Comparison of ENCODE assay signal across 12 mouse cellular contexts in the genomic region with DNA sequence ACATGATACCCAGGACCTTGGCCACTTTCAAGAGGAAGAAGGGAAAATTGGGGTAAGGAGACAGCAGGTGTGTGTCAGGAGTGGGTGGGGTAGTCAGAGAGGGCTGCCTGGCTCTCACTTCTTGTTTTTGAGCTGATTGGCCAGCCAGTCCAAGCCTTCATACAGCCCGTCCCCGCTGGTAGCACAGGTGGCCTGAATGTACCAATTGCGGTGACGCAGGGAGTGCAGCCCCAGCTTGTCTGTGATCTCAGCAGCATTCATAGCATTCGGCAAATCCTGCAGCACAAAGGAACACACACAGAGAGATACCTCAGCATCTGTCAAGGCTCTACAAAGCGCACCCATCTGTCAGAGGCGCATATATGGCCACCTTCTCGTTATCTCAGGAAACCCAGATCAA.
"Had no signal": no experiment of that assay in that cellular context is flagged by ENCODE, and none has a peak within 500 bp of the region (broad histone marks: within the 10 kb centered on the region; RNA-seq: fewer than 3 reads in every experiment).

No protein-coding gene starts in this region.

- ATAC-seq: midbrain, embryonic 16.5 days had no signal

- DNase-seq: lung, adult 18-20 months; lung, embryonic 14.5 days; lung, postnatal 10 days; midbrain, embryonic 14.5 days; retina, postnatal 1 day; right cerebral cortex, adult 18-20 months; right cerebral cortex, postnatal 25 days; right cerebral cortex, postnatal 4 days; thymus, adult 18-20 months; thymus, postnatal 14 days; thymus, postnatal 36 days had no signal
